Mouse (Mus musculus) ES-Bruce4 (cell line): Measurements from ENCODE around the gene Gm42715. TPM values are rescaled to one million over a fixed set of nuclear protein-coding genes. Genes with fewer than 3 reads are reported as not detected.

Experiments used
- H3K27ac ChIP-seq: 2 replicates; pipeline ENCODE4 v1.5.1; 2012; ENCODE audit warnings: low read length, inconsistent platforms; ENCODE audit not compliant: insufficient read depth
- H3K27me3 ChIP-seq: 2 replicates; pipeline ENCODE4 v1.6.1; 2012; ENCODE audit warnings: mild to moderate bottlenecking, low read length, inconsistent platforms; ENCODE audit not compliant: control insufficient read depth, poor library complexity, insufficient read depth, severe bottlenecking
- H3K36me3 ChIP-seq: 2 replicates; pipeline ENCODE4 v1.6.1; 2012; ENCODE audit warnings: inconsistent platforms, mild to moderate bottlenecking, low read length, moderate library complexity; ENCODE audit not compliant: control insufficient read depth, poor library complexity, insufficient read depth, severe bottlenecking
- H3K4me1 ChIP-seq: one replicate; pipeline ENCODE4 v1.8.1; 2011; ENCODE audit warnings: low read length; ENCODE audit not compliant: control insufficient read depth, insufficient read depth
- H3K4me3 ChIP-seq: 2 replicates; pipeline ENCODE4 v1.5.1; 2011; ENCODE audit warnings: low read depth, mild to moderate bottlenecking, low read length
- H3K9ac ChIP-seq: 2 replicates; pipeline ENCODE4 v1.6.1; 2012; ENCODE audit warnings: low read depth, mild to moderate bottlenecking, inconsistent platforms; ENCODE audit not compliant: poor library complexity, severe bottlenecking
- H3K9me3 ChIP-seq: replicated peaks from 2 replicates; pipeline ENCODE4 v1.6.1; 2012; ENCODE audit warnings: mild to moderate bottlenecking, low read length, inconsistent platforms; ENCODE audit not compliant: control insufficient read depth, poor library complexity, insufficient read depth, severe bottlenecking
- CTCF ChIP-seq: IDR thresholded peaks from one replicate; pipeline ENCODE4 v1.8.1; 2011; ENCODE audit warnings: low read depth, low read length
- EP300 ChIP-seq: IDR thresholded peaks from 2 replicates; pipeline ENCODE4 v1.6.1; 2011; ENCODE audit warnings: low read depth, low read length; ENCODE audit not compliant: insufficient read depth
- POLR2A ChIP-seq: IDR thresholded peaks from one replicate; pipeline ENCODE4 v1.8.1; 2011; ENCODE audit warnings: low read length; ENCODE audit not compliant: insufficient read depth
- polyA plus RNA-seq: library from polyadenylated mRNA; stranded (reverse); fragments of >200 nt; gene quantifications from 2 replicates; pipeline ENCODE4 v1.2.4, GENCODE M21; 2011; ENCODE audit warnings: low read depth; ENCODE audit not compliant: missing spikeins, insufficient read depth, insufficient read length

Gm42715 gene
- polyA plus RNA-seq, 1 experiment: 13.6 TPM

DNA sequence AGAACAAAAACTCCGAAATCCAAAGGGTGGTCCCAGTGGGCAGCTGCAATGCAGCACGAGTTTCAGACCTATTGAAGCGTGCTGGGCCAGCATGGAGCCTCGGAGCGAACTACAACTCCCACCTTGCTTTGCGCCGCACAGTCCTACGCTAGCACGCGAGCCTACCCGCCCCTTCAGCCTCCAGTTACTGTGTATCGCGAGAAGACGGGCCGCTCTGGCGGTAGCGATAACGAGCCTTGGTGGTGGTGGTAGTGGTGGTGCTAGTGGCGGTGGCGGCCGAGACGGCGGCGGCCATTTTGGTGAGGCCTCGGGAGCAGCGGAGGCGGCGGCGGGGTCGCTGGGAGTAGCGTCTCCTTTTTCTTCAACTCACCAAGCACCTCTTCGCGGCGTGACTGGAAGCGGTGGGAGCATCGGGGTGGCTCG lies 7.6 kb upstream of the Gm42715 start, which contains the start of gene Srcap:
Gene Srcap, plus strand, starts transcription at position 176 of the 423 bp plus-strand sequence.
- H3K4me1 ChIP-seq: peaks cover 2% of the 10 kb centered on the region
- H3K36me3 ChIP-seq: peaks cover 10% of the 10 kb centered on the region
- H3K9ac ChIP-seq: peak within 1 kb of the TSS; percentile 85
- peak within 1 kb of the TSS; percentile 65 for H3K4me3 ChIP-seq
- no peaks in the 10 kb centered on the region for H3K9me3 ChIP-seq
- no peaks in the 10 kb centered on the region for H3K27me3 ChIP-seq
- TF ChIP-seq POLR2A (peak; percentile 83), CTCF (no peak), EP300 (peak; percentile 49; the same call in 1 of the 2 replicates)
- peak within 1 kb of the TSS; percentile 76 for H3K27ac ChIP-seq

DNA sequence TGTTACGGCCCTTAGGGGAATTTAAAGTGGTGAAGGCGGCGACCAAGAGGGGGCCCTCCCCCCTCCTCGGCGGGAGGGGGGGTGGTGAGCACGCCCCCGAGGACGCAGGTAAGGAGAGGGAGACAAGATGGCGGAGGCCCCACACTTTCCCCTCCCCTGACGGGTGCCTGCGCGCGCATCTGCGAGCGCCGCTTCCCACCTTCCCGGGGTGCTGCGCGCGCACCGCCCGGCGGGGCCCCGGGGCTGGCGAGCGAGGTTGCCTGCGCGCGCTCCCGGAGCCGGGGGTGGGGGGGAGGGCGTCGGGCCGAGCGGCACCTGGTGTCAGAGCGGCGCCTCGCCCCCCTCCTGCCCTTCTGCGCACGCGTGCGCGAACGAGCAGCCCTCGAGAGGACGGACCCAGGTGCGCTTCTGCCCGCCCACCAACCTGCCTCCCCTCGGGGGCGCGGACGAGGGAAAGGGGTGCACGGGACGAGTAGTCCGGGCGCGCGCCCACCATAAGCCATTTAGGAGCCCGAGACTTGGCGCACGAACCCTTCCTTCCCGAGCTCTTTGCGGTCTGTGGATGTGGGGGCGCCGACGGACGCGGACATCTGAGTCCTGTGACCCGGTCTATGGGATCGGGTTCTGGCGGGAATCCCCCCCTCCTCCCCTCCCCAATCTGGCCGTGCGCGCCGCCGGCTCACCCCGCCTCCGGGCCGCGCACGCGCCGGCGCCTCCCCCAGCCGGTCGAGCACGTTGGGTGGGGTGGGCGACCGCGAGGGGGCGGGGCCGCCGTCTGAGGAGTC lies 7.0 kb upstream of the Gm42715 start:
- Histone ChIP-seq H3K9ac (peak overlapping the region; percentile 85), H3K27ac (peak overlapping the region; percentile 76), H3K9me3 (no peaks in the 10 kb centered on the region), H3K4me3 (peak overlapping the region; percentile 65), H3K4me1 (peaks cover 2% of the 10 kb centered on the region), H3K27me3 (no peaks in the 10 kb centered on the region), H3K36me3 (peaks cover 16% of the 10 kb centered on the region)
- TF ChIP-seq POLR2A (no peak), EP300 (0 out of 2 replicates have a peak, but pooled peaks have one; percentile 3)

DNA sequence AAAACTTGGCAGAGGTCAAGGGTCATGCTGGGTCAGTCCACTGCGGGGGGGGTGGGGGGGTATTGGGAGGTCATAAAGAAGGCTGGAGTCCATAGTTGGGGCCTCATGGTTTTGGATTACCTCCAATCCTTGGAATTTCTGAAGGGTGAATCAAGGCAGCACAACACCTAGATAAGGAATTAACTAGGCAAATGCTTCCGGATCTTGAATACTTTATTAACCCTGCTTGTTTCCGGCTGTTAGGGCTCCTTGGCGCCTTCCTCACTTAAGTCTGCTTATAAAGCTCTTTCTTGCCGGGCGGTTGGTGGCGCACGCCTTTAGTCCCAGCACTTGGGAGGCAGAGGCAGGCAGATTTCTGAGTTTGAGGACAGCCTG lies 6.4 kb upstream of the Gm42715 start:
- peaks cover 2% of the 10 kb centered on the region for H3K4me1 ChIP-seq
- TF ChIP-seq POLR2A (no peak), EP300 (no peak), CTCF (no peak)
- peak overlapping the region; percentile 85 for H3K9ac ChIP-seq
- H3K27me3 ChIP-seq: no peaks in the 10 kb centered on the region
- H3K9me3 ChIP-seq: no peaks in the 10 kb centered on the region
- H3K27ac ChIP-seq: peak overlapping the region; percentile 70
- H3K36me3 ChIP-seq: peaks cover 21% of the 10 kb centered on the region
- peak overlapping the region; percentile 61 for H3K4me3 ChIP-seq

GRCm38 (mm10) chr7:127513781-127514180 lies 5.6 kb upstream of the Gm42715 start:
- Histone ChIP-seq H3K4me3 (peak overlapping the region; percentile 47), H3K9me3 (no peaks in the 10 kb centered on the region), H3K27ac (peak overlapping the region; percentile 70), H3K4me1 (peaks cover 2% of the 10 kb centered on the region), H3K27me3 (no peaks in the 10 kb centered on the region), H3K9ac (peak overlapping the region; percentile 85), H3K36me3 (peaks cover 21% of the 10 kb centered on the region)
- TF ChIP-seq CTCF (no peak), EP300 (no peak), POLR2A (no peak)

DNA sequence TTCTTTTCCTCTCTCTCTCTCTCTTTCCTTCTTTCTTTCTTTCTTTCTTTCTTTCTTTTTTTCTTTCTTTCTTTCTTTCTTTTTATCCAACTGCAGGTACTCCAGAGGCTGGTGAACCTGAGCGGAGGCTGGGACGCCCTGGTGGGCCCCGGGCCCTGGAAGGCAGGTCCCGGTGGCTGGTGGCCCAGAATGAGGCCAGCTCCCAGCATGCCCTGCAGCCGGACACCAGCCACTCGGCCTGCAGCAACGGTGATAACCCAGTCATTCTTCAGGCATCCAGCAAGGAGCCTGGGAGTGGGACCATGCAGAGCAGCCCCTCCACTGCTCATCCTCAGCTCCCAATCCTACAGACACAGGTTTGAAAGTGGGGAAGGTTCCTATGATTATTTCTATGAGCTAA lies 3.5 kb upstream of the Gm42715 start:
- peaks cover 36% of the 10 kb centered on the region for H3K36me3 ChIP-seq
- no peaks in the 10 kb centered on the region for H3K9me3 ChIP-seq
- peaks cover 2% of the 10 kb centered on the region for H3K4me1 ChIP-seq
- H3K9ac ChIP-seq: 0 out of 2 replicates have a peak overlapping the region, but pooled peaks have one; percentile 9
- TF ChIP-seq CTCF (no peak), EP300 (no peak), POLR2A (no peak)
- no peaks in the 10 kb centered on the region for H3K27me3 ChIP-seq
- no peak overlapping the region for H3K4me3 ChIP-seq
- H3K27ac ChIP-seq: no peak overlapping the region

DNA sequence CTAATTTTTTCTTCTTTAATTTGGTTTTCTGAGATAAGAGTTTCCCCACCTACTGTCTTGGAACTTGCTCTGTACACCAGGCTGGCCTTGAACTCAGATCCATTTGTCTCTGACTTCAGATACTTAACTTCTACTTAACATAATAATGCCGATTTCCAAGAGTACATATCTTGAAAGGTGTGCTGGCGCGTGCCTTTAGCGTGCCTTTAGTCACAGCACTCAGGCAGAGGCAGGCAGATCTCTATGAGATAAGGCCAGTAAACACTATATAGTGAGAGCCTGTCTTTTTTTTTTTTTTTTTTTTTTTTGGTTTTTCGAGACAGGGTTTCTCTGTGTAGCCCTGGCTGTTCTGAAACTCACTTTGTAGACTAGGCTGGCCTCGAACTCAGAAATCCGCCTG lies 3.0 kb upstream of the Gm42715 start:
- H3K27me3 ChIP-seq: no peaks in the 10 kb centered on the region
- no peak overlapping the region for H3K27ac ChIP-seq
- peaks cover 41% of the 10 kb centered on the region for H3K36me3 ChIP-seq
- H3K9ac ChIP-seq: no peak overlapping the region
- H3K4me3 ChIP-seq: no peak overlapping the region
- no peaks in the 10 kb centered on the region for H3K9me3 ChIP-seq
- no peak for TF ChIP-seq EP300
- H3K4me1 ChIP-seq: peaks cover 2% of the 10 kb centered on the region
